Mouse (Mus musculus) liver, embryonic 14.5 days (tissue): ENCODE measurements around the gene Efcc1. TPM values are rescaled to one million over a fixed set of nuclear protein-coding genes. Genes with fewer than 3 reads are reported as not detected.

Source experiments
- ATAC-seq: fragments of 200-750 bp; cut with Nextera tagmentation; 2 replicates; pipeline ENCODE4 v1.8.0; 2017; ENCODE audit warnings: moderate number of reproducible peaks, mild to moderate bottlenecking, moderate library complexity; ENCODE audit not compliant: insufficient read depth
- DNase-seq, 3 experiments: peaks; one replicate each; pipeline ENCODE4 v3.0.0-alpha.2; 2012 to 2013; ENCODE audit warnings: low read depth in 3 of 3, low spot score in 3 of 3
- H3K27ac ChIP-seq: fragments of 300-500 bp; sonication (generic); 2 replicates; pipeline ENCODE4 v1.5.1; 2014; ENCODE audit warnings: moderate library complexity, mild to moderate bottlenecking, control low read depth, inconsistent platforms
- H3K27me3 ChIP-seq: fragments of 300-500 bp; sonication (generic); 2 replicates; pipeline ENCODE4 v1.6.1; 2014; ENCODE audit warnings: mild to moderate bottlenecking, low read length, moderate library complexity; ENCODE audit not compliant: control insufficient read depth, insufficient read depth
- H3K36me3 ChIP-seq: fragments of 300-500 bp; sonication (generic); replicated peaks from 2 replicates; pipeline ENCODE4 v1.6.1; 2014; ENCODE audit warnings: low read depth; ENCODE audit not compliant: control insufficient read depth, insufficient read depth
- H3K4me1 ChIP-seq, 2 experiments: fragments of 200-500 bp in 1 of 2; fragments of 300-500 bp in 1 of 2; sonication (generic) in 1 of 2; replicated peaks; 2 replicates each; pipeline ENCODE4 v1.6.1; 2012 to 2014; ENCODE audit warnings: antibody characterized with exemption in 1 of 2, inconsistent platforms in 1 of 2, low read length in 1 of 2; ENCODE audit not compliant: control insufficient read depth in 2 of 2, insufficient read depth in 2 of 2
- H3K4me2 ChIP-seq: fragments of 300-500 bp; sonication (generic); 2 replicates; pipeline ENCODE4 v1.6.1; 2014; ENCODE audit warnings: low read depth, mild to moderate bottlenecking, control low read depth, moderate library complexity
- H3K4me3 ChIP-seq, 2 experiments: fragments of 200-500 bp in 1 of 2; fragments of 300-500 bp in 1 of 2; sonication (generic) in 1 of 2; 2 replicates each; pipeline ENCODE4 v1.5.1; 2012 to 2014; ENCODE audit warnings: low read depth in 2 of 2, low read length in 2 of 2, mild to moderate bottlenecking in 2 of 2, control low read depth in 1 of 2, inconsistent platforms in 1 of 2, moderate library complexity in 1 of 2; ENCODE audit not compliant: insufficient read depth in 1 of 2
- H3K9ac ChIP-seq: fragments of 300-500 bp; sonication (generic); replicated peaks from 2 replicates; pipeline ENCODE4 v1.6.1; 2014; ENCODE audit warnings: mild to moderate bottlenecking, control low read depth, moderate library complexity
- H3K9me3 ChIP-seq: fragments of 300-500 bp; sonication (generic); 2 replicates; pipeline ENCODE4 v1.6.1; 2016; ENCODE audit warnings: low read length, mixed read lengths; ENCODE audit not compliant: control insufficient read depth
- CTCF ChIP-seq: IDR thresholded peaks from 2 replicates; pipeline ENCODE4 v1.5.1; 2016; ENCODE audit warnings: antibody characterized with exemption, low read depth, control low read depth
- EP300 ChIP-seq: IDR thresholded peaks from 2 replicates; pipeline ENCODE4 v1.6.1; 2016; ENCODE audit warnings: antibody characterized with exemption, low read depth
- WGBS: fragments of 180-500 bp; shearing (Covaris S2); extraction: QIAGEN DNeasy Blood & Tissue Kit; methylation state at CpG from one replicate; pipeline ENCODE4 v1.1.7; 2014; ENCODE audit not compliant: insufficient replicate concordance; 5-methylcytosine and 5-hydroxymethylcytosine counted together
- polyA plus RNA-seq, 2 experiments: library from polyadenylated mRNA; depleted of rRNA in 1 of 2; stranded (reverse) in 1 of 2; unstranded in 1 of 2; fragments of >200 nt; fragmentation: Nextera tagmentation in 1 of 2; extraction: Ambion mirVana in 1 of 2; gene quantifications; 2 replicates each; pipeline versions ENCODE4 v1.2.1 to v1.2.3; 2012 to 2014

Efcc1 gene
- polyA plus RNA-seq, 2 experiments: 0.09 to 0.17 TPM

DNA sequence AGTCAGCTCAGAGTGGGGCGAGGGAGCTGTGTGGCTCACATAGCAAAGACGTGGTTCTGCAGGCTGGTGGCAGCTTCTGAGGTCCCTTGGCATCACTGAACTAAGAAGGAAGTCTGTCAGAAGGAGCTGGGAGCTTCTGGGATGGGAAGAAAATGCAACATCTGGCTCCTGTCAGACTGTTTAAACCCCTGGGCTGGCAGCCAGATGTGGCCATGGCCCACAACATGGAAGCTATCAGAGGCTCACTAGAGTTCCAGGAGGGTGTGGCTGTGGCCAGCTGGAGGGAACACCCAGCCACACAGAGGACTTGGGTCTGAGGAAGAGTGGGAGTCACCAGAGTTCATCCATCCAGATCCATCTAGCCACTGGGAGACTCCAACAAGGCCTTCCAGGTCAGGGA is 16.2 kb downstream of the Efcc1 start:
- Histone ChIP-seq H3K27me3 (no peaks in the 10 kb centered on the region), H3K4me2 (peak overlapping the region; percentile 54), H3K36me3 (no peaks in the 10 kb centered on the region), H3K4me1 (peaks cover 32 to 58% of the 10 kb centered on the region in 2 experiments), H3K4me3 (no peak overlapping the region), H3K9me3 (no peaks in the 10 kb centered on the region), H3K27ac (peak overlapping the region; percentile 75), H3K9ac (peak overlapping the region; percentile 48)
- no peak for TF ChIP-seq EP300
- TF ChIP-seq CTCF: no peak
- WGBS: 64% methylated on average over 2 of the region's 2 CpGs
- no peak for DNase-seq
- peak; percentile 81 for ATAC-seq

- Histone ChIP-seq H3K9me3 (no peaks in the 10 kb centered on the region), H3K4me3 (no peak overlapping the region), H3K4me1 (peaks cover 30 to 45% of the 10 kb centered on the region in 2 experiments), H3K36me3 (no peaks in the 10 kb centered on the region), H3K27ac (no peak overlapping the region), H3K4me2 (no peak overlapping the region), H3K9ac (no peak overlapping the region), H3K27me3 (no peaks in the 10 kb centered on the region)
- 71% methylated on average over 2 of the region's 2 CpGs for WGBS
- ATAC-seq: no peak
- DNase-seq: no peak
- no peak for TF ChIP-seq EP300
- no peak for TF ChIP-seq CTCF
These were observed 17.4 kb downstream of the Efcc1 start for GRCm38 (mm10) chr6:87748078-87748477.

DNA sequence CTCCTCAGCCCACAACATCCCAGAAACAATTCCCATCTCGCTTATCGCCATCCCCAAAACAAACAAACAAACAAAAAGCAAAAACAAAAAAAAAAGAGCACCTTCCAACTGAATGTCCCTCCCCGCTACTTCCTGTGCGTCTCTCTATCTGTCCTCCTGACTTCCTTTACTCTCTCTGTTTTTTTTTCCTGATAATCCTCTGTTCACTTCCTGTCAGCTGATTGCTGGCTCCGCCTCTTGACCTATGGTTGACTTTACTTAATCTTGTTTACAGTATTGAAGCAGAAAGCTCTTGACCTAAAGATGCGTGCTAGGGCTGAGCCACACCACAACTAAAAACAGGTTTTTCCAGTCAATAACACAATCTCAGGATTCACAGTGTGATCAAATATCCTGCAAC is 17.9 kb downstream of the Efcc1 start:
- no peaks in the 10 kb centered on the region for H3K27me3 ChIP-seq
- no peaks in the 10 kb centered on the region for H3K36me3 ChIP-seq
- peaks cover 30 to 43% of the 10 kb centered on the region in 2 experiments for H3K4me1 ChIP-seq
- 62% methylated on average over 6 of the region's 6 CpGs for WGBS
- H3K9ac ChIP-seq: no peak overlapping the region
- DNase-seq (no peak), ATAC-seq (no peak)
- H3K9me3 ChIP-seq: no peaks in the 10 kb centered on the region
- no peak overlapping the region for H3K4me2 ChIP-seq
- H3K27ac ChIP-seq: no peak overlapping the region
- no peak overlapping the region for H3K4me3 ChIP-seq
- TF ChIP-seq EP300: no peak
- no peak for TF ChIP-seq CTCF

GRCm38 (mm10) chr6:87750184-87750910 is 19.7 kb downstream of the Efcc1 start:
- Histone ChIP-seq H3K27me3 (no peaks in the 10 kb centered on the region), H3K4me1 (peaks cover 24 to 38% of the 10 kb centered on the region in 2 experiments), H3K9ac (no peak overlapping the region), H3K4me2 (no peak overlapping the region), H3K27ac (no peak overlapping the region), H3K4me3 (no peak overlapping the region), H3K36me3 (no peaks in the 10 kb centered on the region), H3K9me3 (no peaks in the 10 kb centered on the region)
- TF ChIP-seq CTCF: no peak
- no peak for TF ChIP-seq EP300
- no peak for DNase-seq
- WGBS: 58% methylated on average over 8 of the region's 8 CpGs
- no peak for ATAC-seq

DNA sequence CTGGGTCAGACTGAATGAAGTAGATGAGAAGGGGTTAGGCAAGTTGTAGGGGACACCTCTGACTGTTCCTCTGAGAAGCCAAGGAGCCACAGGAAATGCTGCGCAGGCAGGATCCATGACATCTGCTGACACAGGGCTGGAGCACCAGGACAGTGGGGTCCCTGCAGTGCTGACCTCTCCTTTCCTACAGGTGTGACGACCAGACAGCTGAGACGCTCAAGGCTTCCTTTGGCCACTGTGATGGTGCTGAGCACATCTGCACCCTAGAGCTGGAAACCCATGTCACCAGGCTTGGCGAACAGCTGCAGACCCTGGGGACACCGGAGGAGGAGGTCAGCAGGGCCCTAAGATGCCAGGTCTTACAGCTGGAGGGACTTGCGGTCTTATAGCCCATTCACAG is 20.9 kb downstream of the Efcc1 start:
- Histone ChIP-seq H3K27me3 (no peaks in the 10 kb centered on the region), H3K36me3 (no peaks in the 10 kb centered on the region), H3K4me3 (no peak overlapping the region), H3K9ac (no peak overlapping the region), H3K4me2 (no peak overlapping the region), H3K4me1 (peaks cover 14 to 27% of the 10 kb centered on the region in 2 experiments), H3K27ac (no peak overlapping the region), H3K9me3 (no peaks in the 10 kb centered on the region)
- TF ChIP-seq CTCF (no peak), EP300 (no peak)
- ATAC-seq (no peak), DNase-seq (no peak)
- 73% methylated on average over 6 of the region's 6 CpGs for WGBS
